Mouse (Mus musculus) stomach, postnatal 0 days (tissue): ENCODE results near the gene 2810004N23Rik.

Experiments used
- CTCF ChIP-seq: IDR thresholded peaks from 2 replicates; pipeline ENCODE4 v1.5.1; 2016; ENCODE audit warnings: antibody characterized with exemption, low read depth, mild to moderate bottlenecking, moderate library complexity
- EP300 ChIP-seq: optimal IDR thresholded peaks from 2 replicates; pipeline ENCODE3; 2016; ENCODE audit warnings: antibody characterized with exemption

DNA sequence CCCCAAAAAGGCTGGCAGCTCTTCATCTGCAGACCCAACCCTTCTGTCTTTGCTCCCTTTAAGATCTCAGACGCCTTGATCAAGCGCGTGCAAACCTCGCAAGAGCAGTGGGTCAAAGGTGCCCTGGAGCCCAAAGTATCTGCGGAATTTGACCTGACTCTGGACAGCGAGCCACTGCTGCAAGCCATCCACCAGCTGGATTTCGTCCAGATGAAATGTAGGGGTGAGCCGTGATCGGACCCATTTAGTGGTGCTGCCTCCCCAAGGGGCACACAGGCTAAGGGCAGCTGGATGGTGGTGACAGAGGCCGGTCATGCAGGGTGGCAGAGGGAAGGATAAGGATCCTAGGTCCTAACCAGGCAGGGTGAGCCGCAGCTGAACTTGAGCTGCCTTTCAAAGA is 42.8 kb downstream of the 2810004N23Rik start:
- no peak for TF ChIP-seq CTCF
- TF ChIP-seq EP300 = no peak
